Mouse (Mus musculus): ENCODE data around the gene Loxl3.

Loxl3 gene

GRCm38 (mm10) chr6:83043561-83043960 lies 9.6 kb downstream of the Loxl3 start:
- in situ Hi-C loops (cut with MseI, MboI), result no loop called here

- in situ Hi-C loops (cut with MseI, MboI), result no loop called here
These were observed 10.0 kb downstream of the Loxl3 start for GRCm38 (mm10) chr6:83043993-83044392.

GRCm38 (mm10) chr6:83044742-83045141 lies 10.8 kb downstream of the Loxl3 start:
- in situ Hi-C loops (cut with MseI, MboI), result no loop called here

- in situ Hi-C loops (cut with MseI, MboI), result no loop called here
These were observed 15.4 kb downstream of the Loxl3 start for GRCm38 (mm10) chr6:83049367-83049766.

- in situ Hi-C loops (cut with MseI, MboI), result no loop called here
These were observed 19.4 kb downstream of the Loxl3 start for GRCm38 (mm10) chr6:83053136-83053960.

GRCm38 (mm10) chr6:83054074-83054851 lies 20.3 kb downstream of the Loxl3 start, which contains the start of gene Aup1:
Aup1 (plus strand) TSS chr6:83054521.
- in situ Hi-C loops (cut with MseI, MboI), result no loop called here

- in situ Hi-C loops (cut with MseI, MboI), result no loop called here
These were observed 21.0 kb downstream of the Loxl3 start, which contains the start of gene Htra2 for GRCm38 (mm10) chr6:83054871-83055431. Htra2 (minus strand) TSS chr6:83055273.

- in situ Hi-C loops (cut with MseI, MboI), result no loop called here
These were observed 23.8 kb downstream of the Loxl3 start, which contains the start of gene Dqx1 for GRCm38 (mm10) chr6:83057790-83058189. Dqx1 (plus strand) TSS chr6:83057844.

- in situ Hi-C loops (cut with MseI, MboI), result no loop called here
These were observed 24.8 kb downstream of the Loxl3 start for GRCm38 (mm10) chr6:83058725-83059124.

GRCm38 (mm10) chr6:83065995-83066394 lies 32.0 kb downstream of the Loxl3 start:
- in situ Hi-C loops (cut with MseI, MboI), result no loop called here

- in situ Hi-C loops (cut with MseI, MboI), result no loop called here
These were observed 32.5 kb downstream of the Loxl3 start for GRCm38 (mm10) chr6:83066441-83066840.

- in situ Hi-C loops (cut with MseI, MboI), result no loop called here
These were observed 34.2 kb downstream of the Loxl3 start for GRCm38 (mm10) chr6:83068221-83068620.

- in situ Hi-C loops (cut with MseI, MboI), result no loop called here
These were observed 34.9 kb downstream of the Loxl3 start for GRCm38 (mm10) chr6:83068706-83069487.

GRCm38 (mm10) chr6:83069488-83070246 lies 35.7 kb downstream of the Loxl3 start:
- in situ Hi-C loops (cut with MseI, MboI), result no loop called here

GRCm38 (mm10) chr6:83070247-83070310 lies 36.1 kb downstream of the Loxl3 start, which contains the start of gene Tlx2:
Tlx2 (minus strand) TSS chr6:83070293.
- in situ Hi-C loops (cut with MseI, MboI), result no loop called here

GRCm38 (mm10) chr6:83070311-83071219 lies 36.6 kb downstream of the Loxl3 start:
- in situ Hi-C loops (cut with MseI, MboI), result no loop called here

- in situ Hi-C loops (cut with MseI, MboI), result no loop called here
These were observed 37.2 kb downstream of the Loxl3 start for GRCm38 (mm10) chr6:83071220-83071619.

- in situ Hi-C loops (cut with MseI, MboI), result loop anchor here in 1 of 2 experiments (25.0 kb wide), 1 partner anchor 88 kb away; no protein-coding TSS in a partner anchor
These were observed 41.0 kb downstream of the Loxl3 start for GRCm38 (mm10) chr6:83074979-83075378.

GRCm38 (mm10) chr6:83077630-83078323 lies 43.8 kb downstream of the Loxl3 start, which contains the start of gene Pcgf1:
Pcgf1 (plus strand) TSS chr6:83077869.
- in situ Hi-C loops (cut with MseI, MboI), result loop anchor here in 1 of 2 experiments (25.0 kb wide), 1 partner anchor 90 kb away; no protein-coding TSS in a partner anchor
